Mouse (Mus musculus) forebrain, embryonic 12.5 days (tissue): Measurements from ENCODE around the gene Sc5d. TPM values are rescaled to one million over a fixed set of nuclear protein-coding genes. Genes with fewer than 3 reads are reported as not detected.
A peak's percentile ranks its signal among the peaks of the same experiment; 100 is the strongest.

Experiments
- ATAC-seq: fragments of 200-750 bp; cut with Nextera tagmentation; 2 replicates; pipeline ENCODE4 v1.8.0; 2017; ENCODE audit warnings: moderate TSS enrichment; ENCODE audit not compliant: low FRiP score
- H3K27ac ChIP-seq: fragments of 300-500 bp; sonication (generic); 2 replicates; pipeline ENCODE4 v1.5.1; 2016; ENCODE audit warnings: mild to moderate bottlenecking
- H3K27me3 ChIP-seq: fragments of 300-500 bp; sonication (generic); 2 replicates; pipeline ENCODE4 v1.6.1; 2016; ENCODE audit warnings: mild to moderate bottlenecking
- H3K36me3 ChIP-seq: fragments of 300-500 bp; sonication (generic); replicated peaks from 2 replicates; pipeline ENCODE4 v1.6.1; 2016; ENCODE audit warnings: mild to moderate bottlenecking
- H3K4me1 ChIP-seq: fragments of 300-500 bp; sonication (generic); 2 replicates; pipeline ENCODE4 v1.6.1; 2016
- H3K4me2 ChIP-seq: fragments of 300-500 bp; sonication (generic); 2 replicates; pipeline ENCODE4 v1.6.1; 2016; ENCODE audit warnings: mild to moderate bottlenecking, moderate library complexity
- H3K4me3 ChIP-seq: fragments of 300-500 bp; sonication (generic); replicated peaks from 2 replicates; pipeline ENCODE4 v1.5.1; 2016; ENCODE audit warnings: mild to moderate bottlenecking
- H3K9ac ChIP-seq: fragments of 300-500 bp; sonication (generic); 2 replicates; pipeline ENCODE4 v1.6.1; 2016; ENCODE audit warnings: mild to moderate bottlenecking
- H3K9me3 ChIP-seq: fragments of 300-500 bp; sonication (generic); 2 replicates; pipeline ENCODE4 v1.6.1; 2016
- WGBS: fragments of 180-500 bp; shearing (Covaris S2); methylation state at CpG from one replicate; pipeline ENCODE4 v1.1.7; 2016; 5-methylcytosine and 5-hydroxymethylcytosine counted together
- polyA plus RNA-seq: library from polyadenylated mRNA; unstranded; fragments of >200 nt; fragmentation: Nextera tagmentation; extraction: Ambion mirVana; gene quantifications from 2 replicates; pipeline ENCODE4 v1.2.1, GENCODE M21; 2016

Sc5d gene
- polyA plus RNA-seq, 1 experiment from 2014 or later = 64.8 TPM

DNA sequence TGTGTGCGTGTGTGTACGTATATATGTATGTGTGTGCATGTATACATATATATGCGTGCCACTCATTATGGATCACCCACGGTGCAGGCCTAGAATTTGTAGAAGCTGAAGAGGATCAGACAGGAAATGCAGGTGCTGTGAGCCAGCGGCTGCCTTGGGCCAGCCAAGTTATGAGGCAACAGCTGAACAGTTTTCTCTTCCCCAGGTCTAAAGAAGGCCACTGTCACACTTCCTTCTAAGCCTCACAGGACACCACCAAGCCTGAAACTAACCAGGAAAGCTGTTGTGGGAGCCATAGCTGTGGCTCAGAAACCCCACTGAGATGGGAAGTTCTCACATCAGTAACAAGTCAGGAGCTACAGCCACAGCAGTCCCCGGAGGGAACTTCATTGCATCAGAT lies 17.4 kb downstream of the Sc5d start:
- WGBS = 94% methylated on average over 6 of the region's 6 CpGs
- H3K9me3 ChIP-seq = no peaks in the 10 kb centered on the region
- ATAC-seq = no peak
- H3K4me1 ChIP-seq = no peaks in the 10 kb centered on the region
- no peak overlapping the region for H3K27ac ChIP-seq
- no peaks in the 10 kb centered on the region for H3K27me3 ChIP-seq
- no peak overlapping the region for H3K9ac ChIP-seq
- H3K4me2 ChIP-seq = no peak overlapping the region
- H3K4me3 ChIP-seq = no peak overlapping the region
- peaks cover 8% of the 10 kb centered on the region; the same call in 1 of the 2 replicates for H3K36me3 ChIP-seq

- no peak overlapping the region for H3K4me3 ChIP-seq
- no peaks in the 10 kb centered on the region for H3K9me3 ChIP-seq
- WGBS = 87% methylated on average over 5 of the region's 5 CpGs
- H3K36me3 ChIP-seq = 0 out of 2 replicates have a peak, but pooled peaks cover 2% of the 10 kb centered on the region
- H3K9ac ChIP-seq = no peak overlapping the region
- no peak overlapping the region for H3K27ac ChIP-seq
- no peaks in the 10 kb centered on the region for H3K27me3 ChIP-seq
- H3K4me1 ChIP-seq = peaks cover 9% of the 10 kb centered on the region
- H3K4me2 ChIP-seq = no peak overlapping the region
- no peak for ATAC-seq
Observed at GRCm38 (mm10) chr9:42244173-42244572, 19.9 kb downstream of the Sc5d start.

- H3K9me3 ChIP-seq = no peaks in the 10 kb centered on the region
- no peaks in the 10 kb centered on the region for H3K36me3 ChIP-seq
- H3K4me3 ChIP-seq = no peak overlapping the region
- peak overlapping the region; percentile 10; the same call in 1 of the 2 replicates for H3K4me2 ChIP-seq
- WGBS = 63% methylated on average over 3 of the region's 3 CpGs
- peak; percentile 72 for ATAC-seq
- no peaks in the 10 kb centered on the region for H3K27me3 ChIP-seq
- no peak overlapping the region for H3K27ac ChIP-seq
- H3K4me1 ChIP-seq = peaks cover 9% of the 10 kb centered on the region
- H3K9ac ChIP-seq = no peak overlapping the region
Observed at GRCm38 (mm10) chr9:42241021-42241420, 23.0 kb downstream of the Sc5d start.

GRCm38 (mm10) chr9:42240583-42240992 lies 23.5 kb downstream of the Sc5d start:
- H3K9ac ChIP-seq = no peak overlapping the region
- WGBS = 18% methylated on average over 11 of the region's 11 CpGs

DNA sequence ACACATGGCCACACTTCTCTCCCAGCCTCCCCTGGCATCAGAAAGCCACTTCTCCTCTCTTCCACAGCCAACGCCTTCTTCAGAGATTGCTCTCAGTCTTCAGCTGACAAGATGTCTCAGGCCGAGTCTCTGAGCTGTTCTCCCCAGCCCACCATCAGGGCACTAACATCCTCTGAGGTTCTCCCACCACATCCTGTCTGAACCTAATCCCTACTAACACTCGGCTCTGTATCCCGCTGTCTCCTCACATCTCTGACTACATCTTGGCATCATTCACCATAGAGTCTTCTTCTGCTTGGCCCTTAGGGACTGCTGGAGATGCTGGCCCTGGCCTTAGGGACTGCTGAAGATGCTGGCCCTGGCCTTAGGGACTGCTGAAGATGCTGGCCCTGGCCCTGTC lies 25.2 kb downstream of the Sc5d start:
- no peak for ATAC-seq
- Histone ChIP-seq H3K27me3 (no peaks in the 10 kb centered on the region), H3K4me2 (no peak overlapping the region), H3K9ac (no peak overlapping the region), H3K4me3 (no peak overlapping the region), H3K9me3 (no peaks in the 10 kb centered on the region), H3K4me1 (peaks cover 9% of the 10 kb centered on the region), H3K36me3 (no peaks in the 10 kb centered on the region), H3K27ac (no peak overlapping the region)
- 89% methylated on average over 4 of the region's 4 CpGs for WGBS

More at GRCm38 (mm10) chr9:42240583-42240992, 23.5 kb downstream of the Sc5d start:
- no peak overlapping the region for H3K4me3 ChIP-seq
- no peaks in the 10 kb centered on the region for H3K27me3 ChIP-seq
- peaks cover 9% of the 10 kb centered on the region for H3K4me1 ChIP-seq
- H3K27ac ChIP-seq = peak overlapping the region; percentile 48; the same call in 1 of the 2 replicates
- no peaks in the 10 kb centered on the region for H3K9me3 ChIP-seq
- H3K4me2 ChIP-seq = peak overlapping the region; percentile 10; the same call in 1 of the 2 replicates
- H3K36me3 ChIP-seq = no peaks in the 10 kb centered on the region
- ATAC-seq = peak; percentile 84

- Histone ChIP-seq H3K27me3 (no peaks in the 10 kb centered on the region), H3K4me1 (no peaks in the 10 kb centered on the region), H3K9ac (no peak overlapping the region), H3K4me2 (no peak overlapping the region), H3K27ac (no peak overlapping the region), H3K36me3 (no peaks in the 10 kb centered on the region), H3K4me3 (no peak overlapping the region), H3K9me3 (no peaks in the 10 kb centered on the region)
- ATAC-seq = no peak
- 80% methylated on average over 5 of the region's 5 CpGs for WGBS
Observed at GRCm38 (mm10) chr9:42231116-42231515, 32.9 kb downstream of the Sc5d start.

DNA sequence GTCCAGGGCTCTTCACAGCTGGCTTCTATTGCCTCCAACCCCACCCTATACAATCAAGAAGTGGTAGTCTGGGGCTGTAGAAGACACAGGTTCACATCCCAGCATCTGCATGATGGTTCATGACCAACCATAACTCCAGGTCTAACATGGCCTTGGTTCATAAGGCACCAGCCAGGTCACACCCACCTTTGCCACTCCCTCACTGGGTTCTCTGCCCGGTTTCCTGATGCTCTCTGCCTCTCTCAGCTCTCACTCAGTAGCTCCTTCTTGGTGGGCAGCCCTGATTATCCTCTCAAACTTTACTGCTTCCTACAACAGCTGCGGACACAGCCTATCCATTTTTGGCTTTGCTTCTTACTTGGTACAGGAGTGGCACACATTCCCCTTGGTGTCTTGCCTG lies 33.7 kb downstream of the Sc5d start:
- no peaks in the 10 kb centered on the region for H3K9me3 ChIP-seq
- H3K9ac ChIP-seq = no peak overlapping the region
- H3K4me2 ChIP-seq = no peak overlapping the region
- ATAC-seq = no peak
- no peaks in the 10 kb centered on the region for H3K27me3 ChIP-seq
- no peaks in the 10 kb centered on the region for H3K4me1 ChIP-seq
- no peak overlapping the region for H3K27ac ChIP-seq
- no peaks in the 10 kb centered on the region for H3K36me3 ChIP-seq
- no peak overlapping the region for H3K4me3 ChIP-seq
- 88% methylated on average over 2 of the region's 2 CpGs for WGBS

DNA sequence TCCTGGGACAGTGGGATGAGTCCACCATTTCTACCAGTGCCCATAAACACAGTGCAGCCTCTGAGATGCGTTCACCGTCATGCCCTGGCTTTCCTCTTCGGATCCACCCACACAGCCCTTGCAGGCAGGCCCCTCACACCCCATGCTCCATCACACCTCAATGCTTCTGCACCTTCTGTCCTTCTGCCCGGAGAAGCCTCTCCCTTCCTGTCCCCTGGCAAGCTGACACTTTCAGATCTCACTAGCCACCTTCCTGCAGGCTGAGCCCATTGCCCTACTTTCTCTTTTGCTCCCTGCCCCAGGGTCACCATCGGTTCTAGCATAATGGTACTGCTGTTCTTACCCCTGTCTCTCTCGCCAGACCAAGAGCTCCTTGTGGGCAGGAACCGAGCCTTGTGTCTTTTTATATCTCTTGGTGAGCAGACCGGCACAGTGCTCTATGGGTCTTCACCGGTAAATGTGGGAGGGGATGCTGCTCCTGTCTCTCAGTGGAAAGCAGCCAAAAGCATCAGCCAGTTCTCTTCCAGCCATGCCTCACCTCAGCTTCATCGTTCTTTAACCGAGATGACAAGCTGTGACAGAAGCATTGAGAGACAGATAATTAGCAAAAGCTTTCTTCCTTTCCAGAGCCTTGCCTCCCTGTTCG lies 34.5 kb downstream of the Sc5d start:
- Histone ChIP-seq H3K9me3 (no peaks in the 10 kb centered on the region), H3K4me1 (no peaks in the 10 kb centered on the region), H3K4me3 (no peak overlapping the region), H3K36me3 (no peaks in the 10 kb centered on the region), H3K27ac (peak overlapping the region; percentile 25; the same call in 1 of the 2 replicates), H3K27me3 (no peaks in the 10 kb centered on the region), H3K9ac (no peak overlapping the region), H3K4me2 (no peak overlapping the region)
- no peak for ATAC-seq
- 82% methylated on average over 12 of the region's 12 CpGs for WGBS

- Histone ChIP-seq H3K4me3 (no peak overlapping the region), H3K4me2 (no peak overlapping the region), H3K4me1 (no peaks in the 10 kb centered on the region), H3K27me3 (no peaks in the 10 kb centered on the region), H3K9ac (no peak overlapping the region), H3K36me3 (no peaks in the 10 kb centered on the region), H3K27ac (no peak overlapping the region), H3K9me3 (no peaks in the 10 kb centered on the region)
- ATAC-seq = no peak
- WGBS = 91% methylated on average over 1 of the region's 1 CpGs
Observed at GRCm38 (mm10) chr9:42227804-42228203, 36.3 kb downstream of the Sc5d start.

DNA sequence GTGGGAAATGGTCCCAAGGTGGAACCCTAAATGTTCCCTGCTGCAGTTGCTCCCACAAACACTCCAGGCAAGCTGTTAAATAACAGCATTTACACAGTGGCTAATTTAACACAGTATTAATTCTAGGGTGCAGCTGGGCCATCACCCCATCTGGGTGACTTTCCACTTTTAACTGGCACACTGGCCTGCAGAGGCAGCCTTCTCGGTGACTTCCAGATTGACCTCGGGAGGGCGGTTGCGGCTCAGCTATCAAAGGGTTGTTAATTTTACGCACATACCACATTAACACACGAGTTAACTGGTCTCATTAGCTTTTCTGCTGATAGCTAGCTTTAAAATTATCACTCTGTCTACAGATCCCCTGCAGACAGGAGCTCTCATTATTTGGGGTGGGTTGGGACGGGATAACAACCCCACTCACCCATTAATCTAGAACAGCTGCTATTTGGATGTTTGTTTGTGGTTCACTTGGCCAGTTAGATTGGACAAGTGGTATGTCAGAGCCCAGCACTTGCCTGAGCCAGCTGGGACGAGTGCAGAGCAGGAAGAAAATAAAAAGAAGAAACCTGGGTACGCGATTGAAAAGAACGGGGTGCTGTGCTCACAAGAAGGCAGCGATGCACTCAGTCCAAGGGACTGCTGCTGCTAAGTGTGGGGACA lies 44.9 kb downstream of the Sc5d start:
- 66% methylated on average over 12 of the region's 12 CpGs for WGBS
- Histone ChIP-seq H3K27ac (no peak overlapping the region), H3K36me3 (no peaks in the 10 kb centered on the region), H3K4me1 (peaks cover 3% of the 10 kb centered on the region; the same call in 1 of the 2 replicates), H3K4me2 (no peak overlapping the region), H3K9ac (no peak overlapping the region), H3K4me3 (no peak overlapping the region), H3K9me3 (no peaks in the 10 kb centered on the region), H3K27me3 (no peaks in the 10 kb centered on the region)
- ATAC-seq = no peak

- no peak for ATAC-seq
- H3K27ac ChIP-seq = no peak overlapping the region
- 84% methylated on average over 10 of the region's 10 CpGs for WGBS
Observed at GRCm38 (mm10) chr9:42217685-42218084, 46.4 kb downstream of the Sc5d start.

GRCm38 (mm10) chr9:42214116-42214515 lies 49.9 kb downstream of the Sc5d start:
- Histone ChIP-seq H3K4me2 (no peak overlapping the region), H3K4me3 (no peak overlapping the region), H3K27me3 (no peaks in the 10 kb centered on the region), H3K27ac (no peak overlapping the region), H3K4me1 (peaks cover 2% of the 10 kb centered on the region; the same call in 1 of the 2 replicates), H3K9me3 (no peaks in the 10 kb centered on the region), H3K9ac (no peak overlapping the region), H3K36me3 (no peaks in the 10 kb centered on the region)
- WGBS = 78% methylated on average over 1 of the region's 1 CpGs
- no peak for ATAC-seq

More at GRCm38 (mm10) chr9:42217685-42218084, 46.4 kb downstream of the Sc5d start:
- no peaks in the 10 kb centered on the region for H3K27me3 ChIP-seq
- H3K36me3 ChIP-seq = no peaks in the 10 kb centered on the region
- H3K4me1 ChIP-seq = peaks cover 3% of the 10 kb centered on the region; the same call in 1 of the 2 replicates
- H3K4me2 ChIP-seq = no peak overlapping the region
- H3K9me3 ChIP-seq = no peaks in the 10 kb centered on the region
- no peak overlapping the region for H3K4me3 ChIP-seq
- H3K9ac ChIP-seq = no peak overlapping the region

GRCm38 (mm10) chr9:42213142-42213541 lies 50.9 kb downstream of the Sc5d start:
- Histone ChIP-seq H3K4me3 (no peak overlapping the region), H3K36me3 (no peaks in the 10 kb centered on the region), H3K4me1 (no peaks in the 10 kb centered on the region; the same call in 1 of the 2 replicates), H3K27me3 (no peaks in the 10 kb centered on the region), H3K9me3 (no peaks in the 10 kb centered on the region), H3K27ac (no peak overlapping the region), H3K9ac (no peak overlapping the region), H3K4me2 (no peak overlapping the region)
- WGBS = 96% methylated on average over 1 of the region's 1 CpGs
- ATAC-seq = no peak
